Comparison of ENCODE assay signal across 16 mouse cellular contexts in the genomic region with DNA sequence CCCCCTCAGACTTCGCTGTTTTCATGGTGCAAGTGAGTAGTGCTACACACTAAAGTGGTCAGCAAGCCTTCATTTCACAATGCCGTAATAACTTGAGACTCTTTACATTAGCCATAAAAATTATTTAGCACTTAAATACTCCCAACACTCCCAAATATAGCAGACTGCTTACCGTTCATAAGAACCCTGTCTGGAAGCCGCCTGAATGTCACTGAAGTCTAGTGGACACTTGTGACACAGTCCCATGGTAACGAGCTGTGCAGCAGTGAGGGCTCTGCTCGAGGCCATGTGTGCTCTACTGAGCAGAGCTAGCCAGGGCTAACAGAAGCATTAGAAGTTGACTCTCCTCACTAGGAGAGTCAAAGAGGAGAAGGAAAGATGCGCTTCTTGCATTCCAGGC.
"Had no signal": no experiment of that assay in that cellular context is flagged by ENCODE, and none has a peak within 500 bp of the region (broad histone marks: within the 10 kb centered on the region; RNA-seq: fewer than 3 reads in every experiment).

No protein-coding gene starts in this region.

- H3K9ac ChIP-seq: neural tube, embryonic 13.5 days; neural tube, embryonic 15.5 days; stomach, embryonic 15.5 days had no signal

- H3K4me3 ChIP-seq: neural tube, embryonic 13.5 days; neural tube, embryonic 15.5 days; stomach, embryonic 15.5 days had no signal

- H3K27me3 ChIP-seq: neural tube, embryonic 13.5 days; neural tube, embryonic 15.5 days; stomach, embryonic 15.5 days had no signal

- DNase-seq: retina, postnatal 1 day; right cerebral cortex, adult 18-20 months; right cerebral cortex, postnatal 14 days; right cerebral cortex, postnatal 25 days; right cerebral cortex, postnatal 4 days; spleen, adult 18-20 months; thymus, adult 18-20 months; thymus, adult 2 months; thymus, postnatal 14 days; thymus, postnatal 25 days; thymus, postnatal 36 days; thymus, postnatal 4 days had no signal

- H3K9me3 ChIP-seq: neural tube, embryonic 13.5 days; neural tube, embryonic 15.5 days; stomach, embryonic 15.5 days had no signal

- H3K27ac ChIP-seq: neural tube, embryonic 13.5 days; neural tube, embryonic 15.5 days; stomach, embryonic 15.5 days; stomach, postnatal 0 days had no signal

- H3K4me1 ChIP-seq: neural tube, embryonic 13.5 days; neural tube, embryonic 15.5 days; stomach, embryonic 15.5 days had no signal

- H3K4me2 ChIP-seq: neural tube, embryonic 13.5 days; neural tube, embryonic 15.5 days; stomach, embryonic 15.5 days had no signal
